Mouse (Mus musculus) leukemia stem cell, adult 10-12 weeks (primary cell): ENCODE data around the gene Yes1. TPM values are rescaled to one million over a fixed set of nuclear protein-coding genes. Genes with fewer than 3 reads are reported as not detected.

ENCODE experiments used
- polyA plus RNA-seq: library from polyadenylated mRNA; stranded (reverse); fragments of >175 nt; gene quantifications from 2 replicates; pipeline ENCODE4 v1.2.3, GENCODE M21; 2012; ENCODE audit warnings: low replicate concordance

Gene Yes1
- 0.31 and 0.35 TPM in 2 replicates for polyA plus RNA-seq

DNA sequence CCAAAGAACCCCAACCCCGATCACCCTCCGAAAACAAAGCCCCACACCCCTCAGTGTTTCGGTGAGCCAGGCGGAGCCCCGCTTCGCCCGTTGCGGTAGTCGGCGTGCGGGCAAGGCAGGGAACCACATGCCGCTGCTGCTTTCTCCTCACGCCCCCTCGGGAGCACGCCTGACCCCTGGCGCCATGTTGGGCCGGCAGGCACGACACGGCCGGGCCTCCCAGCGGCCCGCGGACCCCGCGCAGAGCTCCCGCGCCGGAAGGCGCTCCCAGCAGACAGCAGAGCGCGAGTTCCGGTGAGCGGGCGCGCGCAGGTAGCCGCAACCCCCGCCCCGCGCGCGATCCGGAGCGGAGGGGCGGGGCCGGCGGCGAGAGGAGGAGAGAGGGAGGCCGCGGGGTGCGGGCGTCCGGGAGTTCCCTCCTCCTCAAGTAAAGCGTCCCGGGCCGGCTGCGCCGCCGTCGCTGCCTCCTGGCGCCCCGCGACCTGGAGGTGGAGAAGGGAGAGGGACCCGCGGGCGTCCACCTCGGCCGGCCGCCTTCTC lies at the start of gene Yes1:
Yes1 (plus strand) TSS at position 371 of the 540 bp plus-strand sequence.

Other genes with a start within 250 kb of the Yes1 start
- 2.2 and 14.9 TPM in 2 replicates for gene Ppp1cb, start 152.3 kb upstream of the Yes1 start, polyA plus RNA-seq
- 5.2 and 19.6 TPM in 2 replicates for gene Pisd, start 174.5 kb downstream of the Yes1 start, polyA plus RNA-seq
- gene Gm20671, start 215.9 kb downstream of the Yes1 start, polyA plus RNA-seq = 0.21 and 22.6 TPM in 2 replicates
- 22.2 and 23.4 TPM in 2 replicates for gene Prr14l, start 243.1 kb downstream of the Yes1 start, polyA plus RNA-seq